Mouse (Mus musculus) C2C12 (cell line): Measurements from ENCODE around the gene Hipk2. TPM values are rescaled to one million over a fixed set of nuclear protein-coding genes. Genes with fewer than 3 reads are reported as not detected.
A peak's percentile ranks its signal among the peaks of the same experiment; 100 is the strongest.

Experiments
- H3K27me3 ChIP-seq: one replicate; pipeline ENCODE4 v1.6.1; 2011; ENCODE audit not compliant: control insufficient read depth, insufficient read depth, insufficient read length
- H3K36me3 ChIP-seq: one replicate; pipeline ENCODE4 v1.6.1; 2011; ENCODE audit not compliant: control insufficient read depth, insufficient read depth
- H3K4me3 ChIP-seq: one replicate; pipeline ENCODE4 v1.5.1; 2011; ENCODE audit warnings: mild to moderate bottlenecking, control low read depth; ENCODE audit not compliant: poor library complexity, insufficient read depth, severe bottlenecking
- H3K79me2 ChIP-seq: one replicate; pipeline ENCODE4 v1.6.1; 2011; ENCODE audit not compliant: control insufficient read depth, insufficient read depth
- H3K79me3 ChIP-seq: one replicate; pipeline ENCODE4 v1.6.1; 2011; ENCODE audit warnings: low read depth, control low read depth
- H3ac ChIP-seq: one replicate; pipeline ENCODE3; 2011; ENCODE audit warnings: low read depth; ENCODE audit not compliant: control insufficient read depth, insufficient read length
- CEBPB ChIP-seq: IDR thresholded peaks from one replicate; pipeline ENCODE4 v1.6.1; 2011; ENCODE audit warnings: low read depth, mild to moderate bottlenecking, control low read depth, moderate library complexity
- CTCF ChIP-seq: IDR thresholded peaks from one replicate; pipeline ENCODE4 v1.5.1; 2011; ENCODE audit not compliant: control insufficient read depth, insufficient read depth, insufficient read length
- FOSL1 ChIP-seq: IDR thresholded peaks from one replicate; pipeline ENCODE4 v1.8.0; 2011; ENCODE audit warnings: mild to moderate bottlenecking, low read length; ENCODE audit not compliant: poor library complexity, insufficient read depth, severe bottlenecking
- MAX ChIP-seq: IDR thresholded peaks from one replicate; pipeline ENCODE4 v1.6.1; 2011; ENCODE audit warnings: mild to moderate bottlenecking, control low read depth
- MYOD1 ChIP-seq: IDR thresholded peaks from one replicate; pipeline ENCODE4 v1.6.1; 2011; ENCODE audit warnings: low read depth; ENCODE audit not compliant: control insufficient read depth, insufficient read length
- MYOG ChIP-seq: IDR thresholded peaks from one replicate; pipeline ENCODE4 v1.6.1; 2011; ENCODE audit not compliant: control insufficient read depth, insufficient read length; ENCODE audit errors: extremely low read depth
- USF1 ChIP-seq: IDR thresholded peaks from one replicate; pipeline ENCODE4 v1.6.1; 2011; ENCODE audit warnings: low read depth, mild to moderate bottlenecking, control low read depth, moderate library complexity
- polyA plus RNA-seq: library from polyadenylated mRNA; unstranded; fragments of >200 nt; fragmentation: generic; extraction: Trizol; gene quantifications from one replicate; pipeline ENCODE4 v1.2.1, GENCODE M21; 2012; ENCODE audit warnings: missing spikeins

Hipk2 gene
- polyA plus RNA-seq, 1 experiment = 13.6 TPM

DNA sequence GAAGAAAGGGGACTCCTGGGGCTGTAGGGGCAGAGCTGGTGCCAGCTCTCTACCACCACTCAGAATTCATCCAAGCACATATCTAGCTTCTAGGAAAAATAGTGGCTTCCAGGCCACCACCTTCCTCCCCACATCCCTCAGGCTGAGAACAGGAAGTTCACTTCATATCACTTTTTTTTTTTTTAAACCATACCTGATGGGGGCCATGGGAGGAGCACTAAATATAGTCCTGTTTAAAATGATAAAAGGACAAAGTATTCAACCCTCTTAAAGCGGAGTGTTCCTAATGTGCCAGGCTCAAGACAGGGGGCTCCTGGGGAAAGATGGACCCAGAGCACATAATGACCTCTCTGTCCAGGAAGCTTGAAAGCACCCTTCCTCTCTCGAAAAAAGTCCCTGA is 61.3 kb downstream of the Hipk2 start:
- TF ChIP-seq USF1 (no peak), MYOD1 (no peak), FOSL1 (no peak), MAX (no peak), CTCF (no peak), CEBPB (no peak), MYOG (no peak)
- Histone ChIP-seq H3K4me3 (no peak overlapping the region), H3K36me3 (peaks cover 17% of the 10 kb centered on the region), H3K79me2 (peaks cover 5% of the 10 kb centered on the region), H3K27me3 (no peaks in the 10 kb centered on the region), H3ac (no peak overlapping the region), H3K79me3 (no peaks in the 10 kb centered on the region)

DNA sequence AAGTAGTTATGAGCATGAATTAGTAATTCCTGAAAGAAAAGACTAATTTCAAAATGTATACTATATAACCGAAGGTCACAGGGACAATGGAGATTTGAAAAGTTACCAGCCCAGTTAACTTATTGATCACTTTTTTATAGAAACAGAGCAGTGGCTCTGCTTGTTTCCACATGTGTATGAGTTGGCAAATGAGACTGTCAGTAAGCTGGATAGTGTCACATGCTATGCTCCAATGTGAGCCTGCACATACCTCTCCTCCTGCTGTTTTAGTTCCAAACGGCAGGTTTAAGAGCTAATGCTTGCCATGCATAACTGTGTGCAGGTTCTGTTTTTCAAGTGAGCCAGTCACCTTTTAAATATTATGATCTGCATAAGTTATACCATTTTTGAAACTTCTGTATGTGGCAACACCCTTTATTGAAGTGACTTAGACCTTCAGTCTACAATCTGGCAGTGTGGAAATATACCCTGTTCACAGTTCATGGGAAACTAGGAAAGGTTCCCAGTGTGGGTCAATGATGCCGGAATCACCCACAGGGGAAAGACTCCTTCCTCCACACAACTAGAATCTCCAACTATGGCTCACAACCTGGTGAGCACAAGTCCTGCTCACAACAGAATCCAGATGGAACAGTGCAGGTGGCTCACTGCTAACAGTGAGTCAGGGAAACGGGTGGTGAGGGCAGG is 64.4 kb downstream of the Hipk2 start:
- no peaks in the 10 kb centered on the region for H3K27me3 ChIP-seq
- no peak overlapping the region for H3ac ChIP-seq
- peaks cover 5% of the 10 kb centered on the region for H3K36me3 ChIP-seq
- H3K79me3 ChIP-seq = peaks cover 10% of the 10 kb centered on the region
- H3K4me3 ChIP-seq = no peak overlapping the region
- H3K79me2 ChIP-seq = peaks cover 34% of the 10 kb centered on the region
- TF ChIP-seq MYOG = no peak
- TF ChIP-seq CTCF = no peak
- TF ChIP-seq MYOD1 = no peak
- TF ChIP-seq USF1 = no peak
- no peak for TF ChIP-seq CEBPB
- no peak for TF ChIP-seq FOSL1
- no peak for TF ChIP-seq MAX

GRCm38 (mm10) chr6:38810121-38810475 is 65.9 kb downstream of the Hipk2 start:
- TF ChIP-seq MYOD1 = peak; percentile 37
- no peak for TF ChIP-seq CEBPB
- Histone ChIP-seq H3K79me3 (peaks cover 10% of the 10 kb centered on the region), H3K79me2 (peaks cover 38% of the 10 kb centered on the region), H3K27me3 (no peaks in the 10 kb centered on the region), H3K4me3 (no peak overlapping the region), H3K36me3 (no peaks in the 10 kb centered on the region), H3ac (no peak overlapping the region)

- Histone ChIP-seq H3ac (no peak overlapping the region), H3K79me3 (peaks cover 11% of the 10 kb centered on the region), H3K79me2 (peaks cover 38% of the 10 kb centered on the region), H3K36me3 (peaks cover 4% of the 10 kb centered on the region), H3K27me3 (no peaks in the 10 kb centered on the region), H3K4me3 (no peak overlapping the region)
- no peak for TF ChIP-seq FOSL1
Measured at GRCm38 (mm10) chr6:38809396-38810120, 66.4 kb downstream of the Hipk2 start.

- Histone ChIP-seq H3ac (no peak overlapping the region), H3K79me3 (peaks cover 12% of the 10 kb centered on the region), H3K4me3 (no peak overlapping the region), H3K36me3 (peaks cover 6% of the 10 kb centered on the region), H3K79me2 (peaks cover 38% of the 10 kb centered on the region), H3K27me3 (no peaks in the 10 kb centered on the region)
- TF ChIP-seq CEBPB (no peak), MYOD1 (no peak), FOSL1 (no peak), MAX (no peak), CTCF (no peak), MYOG (no peak), USF1 (no peak)
Measured at GRCm38 (mm10) chr6:38808317-38808716, 67.6 kb downstream of the Hipk2 start.

- Histone ChIP-seq H3K36me3 (peaks cover 6% of the 10 kb centered on the region), H3K79me3 (peaks cover 12% of the 10 kb centered on the region), H3K4me3 (no peak overlapping the region), H3K79me2 (peaks cover 40% of the 10 kb centered on the region), H3K27me3 (no peaks in the 10 kb centered on the region), H3ac (no peak overlapping the region)
- TF ChIP-seq MAX (no peak), USF1 (no peak), FOSL1 (no peak), MYOG (no peak), MYOD1 (no peak), CEBPB (no peak), CTCF (no peak)
Measured at GRCm38 (mm10) chr6:38806963-38807445, 69.0 kb downstream of the Hipk2 start.
